Mouse (Mus musculus): ENCODE data around the gene Ica1l.

- TF ChIP-seq POLR2A (IDR thresholded peaks at IDR 0.05; ENCODE audit: extremely low read depth, insufficient read depth, low read length) = no peak
- TF ChIP-seq CTCF (IDR thresholded peaks at IDR 0.05; ENCODE audit: extremely low read depth, insufficient read depth, low read length) = no peak
Observed at GRCm38 (mm10) chr1:60016136-60016611, 26.8 kb downstream of the Ica1l start.
